Mouse (Mus musculus) myocyte (in vitro differentiated cells): Measurements from ENCODE around the gene Cyp11a1.

ENCODE experiments used
- MYOD1 ChIP-seq, 3 experiments: IDR thresholded peaks; one replicate each; pipeline ENCODE4 v1.6.1; 2011; ENCODE audit warnings: control low read depth in 2 of 3, low read depth in 2 of 3, mild to moderate bottlenecking in 2 of 3, moderate library complexity in 1 of 3; ENCODE audit not compliant: insufficient read length in 2 of 3, control insufficient read depth in 1 of 3
- MYOG ChIP-seq, 3 experiments: IDR thresholded peaks; one replicate each; pipeline ENCODE4 v1.6.1; 2011; ENCODE audit warnings: control low read depth in 2 of 3, low read depth in 2 of 3, mild to moderate bottlenecking in 2 of 3; ENCODE audit not compliant: insufficient read length in 2 of 3, control insufficient read depth in 1 of 3, insufficient read depth in 1 of 3
- POLR2A ChIP-seq: IDR thresholded peaks from one replicate; pipeline ENCODE4 v1.6.1; 2011; ENCODE audit warnings: low read depth, mild to moderate bottlenecking, control low read depth, moderate library complexity; ENCODE audit not compliant: insufficient read length
- POLR2AphosphoS2 ChIP-seq: IDR thresholded peaks from one replicate; pipeline ENCODE4 v1.6.1; 2011; ENCODE audit warnings: low read depth, control low read depth; ENCODE audit not compliant: insufficient read length
- TCF12 ChIP-seq: IDR thresholded peaks from one replicate; pipeline ENCODE4 v1.6.1; 2011; ENCODE audit warnings: mild to moderate bottlenecking, control low read depth; ENCODE audit not compliant: poor library complexity, insufficient read depth, severe bottlenecking

GRCm38 (mm10) chr9:57963998-57964395 is 42.2 kb upstream of the Cyp11a1 start:
- TF ChIP-seq TCF12 (no peak), POLR2A (no peak), MYOD1 (IDR thresholded peaks at IDR 0.05; ENCODE audit: control insufficient read depth in 1 of 3, insufficient read length in 2 of 3, low read depth in 2 of 3) (no peak), MYOG (IDR thresholded peaks at IDR 0.05; ENCODE audit: control insufficient read depth in 1 of 3, insufficient read depth in 1 of 3, insufficient read length in 2 of 3, low read depth in 2 of 3) (no peak), POLR2AphosphoS2 (no peak)
